Mouse (Mus musculus) liver, embryonic 16.5 days (tissue): ENCODE results near the gene Myd88. TPM values are rescaled to one million over a fixed set of nuclear protein-coding genes. Genes with fewer than 3 reads are reported as not detected.
"Not testable (repeated sequence)": the region's sequence is repeated elsewhere in the genome, so short reads cannot be mapped to it uniquely, and the experiment has no call there.

ENCODE experiments used
- ATAC-seq: fragments of 200-750 bp; cut with Nextera tagmentation; 2 replicates; pipeline ENCODE4 v1.8.0; 2017; ENCODE audit warnings: low read depth, mild to moderate bottlenecking, moderate number of reproducible peaks, moderate library complexity
- H3K27ac ChIP-seq: fragments of 300-500 bp; sonication (generic); 2 replicates; pipeline ENCODE4 v1.5.1; 2014; ENCODE audit warnings: mild to moderate bottlenecking, low read length
- H3K27me3 ChIP-seq: fragments of 300-500 bp; sonication (generic); 2 replicates; pipeline ENCODE4 v1.6.1; 2014; ENCODE audit warnings: low read depth, low read length, mixed read lengths; ENCODE audit not compliant: control insufficient read depth, insufficient read depth
- H3K36me3 ChIP-seq: fragments of 300-500 bp; sonication (generic); 2 replicates; pipeline ENCODE4 v1.6.1; 2014; ENCODE audit warnings: mild to moderate bottlenecking; ENCODE audit not compliant: control insufficient read depth, insufficient read depth
- H3K4me1 ChIP-seq: fragments of 300-500 bp; sonication (generic); 2 replicates; pipeline ENCODE4 v1.6.1; 2014; ENCODE audit warnings: low read depth, low read length, mixed read lengths; ENCODE audit not compliant: control insufficient read depth
- H3K4me2 ChIP-seq: fragments of 300-500 bp; sonication (generic); 2 replicates; pipeline ENCODE4 v1.6.1; 2014; ENCODE audit warnings: low read depth, low read length, mixed read lengths
- H3K4me3 ChIP-seq: fragments of 300-500 bp; sonication (generic); 2 replicates; pipeline ENCODE4 v1.5.1; 2014; ENCODE audit warnings: low read depth, mild to moderate bottlenecking, low read length
- H3K9ac ChIP-seq: fragments of 300-500 bp; sonication (generic); 2 replicates; pipeline ENCODE4 v1.6.1; 2014; ENCODE audit warnings: low read depth, low read length
- H3K9me3 ChIP-seq: fragments of 300-500 bp; sonication (generic); replicated peaks from 2 replicates; pipeline ENCODE4 v1.6.1; 2016; ENCODE audit warnings: low read length; ENCODE audit not compliant: control insufficient read depth
- WGBS: fragments of 180-500 bp; shearing (Covaris S2); extraction: QIAGEN DNeasy Blood & Tissue Kit; methylation state at CpG from one replicate; pipeline ENCODE4 v1.1.7; 2014; ENCODE audit not compliant: insufficient replicate concordance; 5-methylcytosine and 5-hydroxymethylcytosine counted together
- polyA plus RNA-seq: library from polyadenylated mRNA; unstranded; fragments of >200 nt; fragmentation: Nextera tagmentation; extraction: Ambion mirVana; gene quantifications from 2 replicates; pipeline ENCODE4 v1.2.1, GENCODE M21; 2015

Myd88 gene
- polyA plus RNA-seq, result 14.6 and 14.7 TPM in 2 replicates

DNA sequence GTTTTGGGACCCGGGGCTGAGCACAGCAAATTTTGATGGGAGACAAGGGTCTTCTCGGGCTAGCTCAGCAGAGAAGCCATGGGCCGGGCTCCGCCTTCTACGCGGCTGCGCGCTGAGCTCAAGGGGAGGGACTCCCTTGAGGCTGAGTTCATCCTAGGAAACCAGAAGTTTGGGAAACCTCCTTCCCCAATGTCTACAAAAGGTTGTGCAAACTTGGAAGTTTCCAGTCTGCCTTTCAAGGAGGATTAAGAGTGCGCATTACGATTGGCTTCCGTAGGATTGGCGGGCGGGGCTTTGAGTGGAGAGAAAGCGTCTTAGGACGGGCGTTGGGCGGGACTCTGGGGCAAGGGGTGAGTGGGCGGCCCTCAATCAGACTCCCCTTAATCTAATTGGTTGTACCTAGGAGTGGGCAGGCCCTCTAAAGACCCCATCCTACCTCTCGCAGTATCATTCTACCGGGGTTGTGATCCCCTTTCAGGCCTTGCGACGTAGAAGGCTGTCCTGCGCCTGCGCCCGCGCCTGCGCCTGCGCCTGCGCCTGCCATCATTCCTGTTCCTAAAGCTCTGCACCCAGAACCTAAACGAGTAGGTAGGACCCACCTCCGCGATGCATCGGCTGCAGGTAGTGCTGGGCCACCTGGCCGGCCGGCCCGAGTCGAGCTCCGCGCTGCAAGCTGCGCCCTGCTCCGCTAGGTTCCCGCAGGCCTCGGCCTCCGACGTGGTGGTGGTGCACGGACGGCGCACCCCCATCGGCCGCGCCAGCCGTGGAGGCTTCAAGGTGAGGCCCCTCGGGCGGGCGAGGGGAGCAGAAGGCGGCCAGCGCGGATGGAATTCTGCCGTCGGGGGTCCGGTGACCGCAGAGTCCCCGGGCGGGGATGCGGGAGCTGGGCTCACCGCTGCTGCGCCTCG, at the start of gene Myd88:
TSS of gene Myd88 (minus strand) at position 503 of the 908 bp plus-strand sequence.
- peak within 1 kb of the TSS; percentile 72 for H3K9ac ChIP-seq
- peaks cover 23% of the 10 kb centered on the region for H3K4me1 ChIP-seq
- peak within 1 kb of the TSS; percentile 91 for H3K27ac ChIP-seq
- ATAC-seq, result peak; percentile 95
- no peaks in the 10 kb centered on the region for H3K9me3 ChIP-seq
- peaks cover 2% of the 10 kb centered on the region; the same call in 1 of the 2 replicates for H3K36me3 ChIP-seq
- H3K4me3 ChIP-seq, result peak within 1 kb of the TSS; percentile 68
- peak within 1 kb of the TSS; percentile 96 for H3K4me2 ChIP-seq
- no peaks in the 10 kb centered on the region for H3K27me3 ChIP-seq
- WGBS, result under 1% methylated on average over 68 of the region's 68 CpGs

DNA sequence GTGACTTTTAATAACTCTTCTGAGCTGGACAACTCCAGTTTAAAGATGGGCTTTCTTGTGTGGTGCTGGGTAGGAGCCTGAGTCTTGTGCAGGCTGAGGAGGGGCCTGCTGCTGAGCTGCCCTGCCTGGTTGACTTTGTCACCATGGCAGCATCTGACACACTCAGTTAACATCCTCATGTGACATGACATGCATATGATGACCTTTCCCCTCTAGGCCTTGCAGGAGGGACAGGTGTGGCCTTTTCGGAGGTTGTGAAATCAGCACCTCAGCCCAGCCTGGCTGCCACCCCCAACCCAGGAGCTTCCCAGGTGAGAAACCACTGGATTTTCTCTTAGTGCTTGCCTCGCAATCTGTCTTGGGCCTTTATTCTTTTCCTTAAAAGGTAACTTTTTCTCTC, 49.0 kb upstream of the Myd88 start:
- Histone ChIP-seq H3K4me3 (no peak overlapping the region), H3K27me3 (no peaks in the 10 kb centered on the region), H3K4me2 (no peak overlapping the region), H3K9ac (no peak overlapping the region), H3K9me3 (no peaks in the 10 kb centered on the region), H3K27ac (no peak overlapping the region), H3K36me3 (no peaks in the 10 kb centered on the region), H3K4me1 (no peaks in the 10 kb centered on the region)
- 71% methylated on average over 2 of the region's 2 CpGs for WGBS
- ATAC-seq, result peak; percentile 64

DNA sequence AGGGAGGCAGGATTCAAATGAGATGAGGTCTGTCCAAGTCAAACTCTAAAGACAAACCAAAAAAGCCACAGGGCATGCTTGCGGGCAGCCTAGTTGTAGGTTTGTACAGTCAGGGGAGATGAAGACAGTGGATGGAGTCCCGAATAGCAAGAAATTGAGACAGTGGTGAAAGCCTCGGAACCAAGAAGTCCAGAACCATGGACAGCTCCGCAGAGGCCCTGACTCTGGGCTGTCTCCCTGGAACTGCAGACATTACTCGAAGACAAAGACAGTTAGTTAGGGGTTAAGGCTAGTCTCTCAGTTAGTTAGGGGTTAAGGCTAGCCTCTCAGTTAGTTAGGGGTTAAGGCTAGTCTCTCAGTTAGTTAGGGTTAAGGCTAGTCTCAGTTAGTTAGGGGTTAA, 47.7 kb upstream of the Myd88 start:
- ATAC-seq, result no peak
- no peaks in the 10 kb centered on the region for H3K27me3 ChIP-seq
- no peaks in the 10 kb centered on the region for H3K9me3 ChIP-seq
- H3K4me3 ChIP-seq, result no peak overlapping the region
- no peaks in the 10 kb centered on the region for H3K36me3 ChIP-seq
- no peaks in the 10 kb centered on the region for H3K4me1 ChIP-seq
- no peak overlapping the region for H3K27ac ChIP-seq
- WGBS, result 43% methylated on average over 5 of the region's 5 CpGs
- H3K4me2 ChIP-seq, result no peak overlapping the region
- no peak overlapping the region for H3K9ac ChIP-seq

DNA sequence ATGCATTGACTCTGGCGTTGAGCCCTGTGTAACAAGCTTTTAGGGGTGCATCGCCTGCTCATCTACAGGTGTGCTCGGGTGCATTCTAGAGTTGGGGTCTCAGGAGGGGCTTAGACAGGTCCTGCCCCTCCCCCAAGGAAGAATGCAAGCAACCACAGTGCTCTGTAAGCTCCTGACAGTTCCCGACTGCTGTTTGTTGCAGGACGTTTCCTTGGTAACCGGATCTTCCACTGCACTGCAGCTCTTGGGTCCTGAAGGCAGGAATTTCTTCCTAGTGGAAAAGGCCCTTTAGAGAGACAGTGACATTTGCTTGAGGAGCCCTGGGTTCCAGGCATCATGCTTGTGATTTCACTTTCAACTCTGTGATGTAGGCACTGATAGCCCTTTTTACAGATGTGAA, 41.4 kb upstream of the Myd88 start:
- H3K9ac ChIP-seq, result no peak overlapping the region
- H3K4me1 ChIP-seq, result no peaks in the 10 kb centered on the region
- H3K4me3 ChIP-seq, result no peak overlapping the region
- 57% methylated on average over 6 of the region's 6 CpGs for WGBS
- no peak for ATAC-seq
- no peaks in the 10 kb centered on the region for H3K36me3 ChIP-seq
- no peaks in the 10 kb centered on the region for H3K9me3 ChIP-seq
- H3K27me3 ChIP-seq, result no peaks in the 10 kb centered on the region
- H3K4me2 ChIP-seq, result no peak overlapping the region
- no peak overlapping the region for H3K27ac ChIP-seq

DNA sequence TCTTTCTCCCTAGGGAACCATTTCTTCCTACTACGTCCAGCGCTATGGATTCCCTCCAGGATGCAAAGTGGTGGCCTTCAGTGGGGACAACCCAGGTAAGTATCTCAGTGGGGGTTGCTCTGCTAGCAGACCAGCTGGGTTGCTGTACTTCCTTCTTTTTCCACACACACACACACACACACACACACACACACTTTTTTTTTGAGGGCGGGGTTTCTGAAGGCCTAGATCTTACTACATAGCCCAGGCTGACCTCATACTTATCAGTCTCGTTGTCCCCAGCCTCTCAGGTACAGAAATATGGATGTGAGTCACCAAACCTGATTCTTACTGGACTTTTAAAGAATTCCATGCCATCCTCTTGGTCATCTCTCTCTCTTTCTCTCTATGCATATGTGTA, 37.0 kb upstream of the Myd88 start:
- Histone ChIP-seq H3K9me3 (no peaks in the 10 kb centered on the region), H3K4me2 (no peak overlapping the region), H3K27ac (no peak overlapping the region), H3K4me3 (no peak overlapping the region), H3K4me1 (no peaks in the 10 kb centered on the region), H3K9ac (no peak overlapping the region), H3K36me3 (no peaks in the 10 kb centered on the region), H3K27me3 (no peaks in the 10 kb centered on the region)
- ATAC-seq, result no peak
- WGBS, result 61% methylated on average over 4 of the region's 4 CpGs

DNA sequence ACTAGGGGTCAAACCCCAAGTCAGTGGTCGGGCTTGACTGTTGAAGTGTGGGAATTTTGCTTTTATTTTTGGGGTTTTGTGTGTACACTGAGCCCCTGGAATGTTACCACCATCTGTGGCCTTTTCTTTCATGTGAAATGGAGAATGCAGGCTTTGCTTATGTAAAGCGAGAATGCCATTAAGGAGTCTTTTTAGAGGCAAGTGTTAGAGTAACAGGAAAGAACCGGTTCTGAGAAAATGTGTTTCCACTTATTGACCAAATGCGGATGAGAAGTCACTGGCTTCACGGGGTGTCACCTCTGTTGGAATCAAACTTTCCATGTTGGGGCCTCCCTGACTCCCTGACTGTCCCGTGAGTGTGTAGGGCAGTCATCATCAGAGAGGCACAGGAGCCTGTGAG, 34.3 kb upstream of the Myd88 start:
- Histone ChIP-seq H3K36me3 (no peaks in the 10 kb centered on the region), H3K4me3 (no peak overlapping the region), H3K9me3 (no peaks in the 10 kb centered on the region), H3K4me2 (no peak overlapping the region), H3K27me3 (no peaks in the 10 kb centered on the region), H3K9ac (no peak overlapping the region), H3K4me1 (no peaks in the 10 kb centered on the region), H3K27ac (no peak overlapping the region)
- ATAC-seq, result no peak
- WGBS, result 66% methylated on average over 6 of the region's 6 CpGs

DNA sequence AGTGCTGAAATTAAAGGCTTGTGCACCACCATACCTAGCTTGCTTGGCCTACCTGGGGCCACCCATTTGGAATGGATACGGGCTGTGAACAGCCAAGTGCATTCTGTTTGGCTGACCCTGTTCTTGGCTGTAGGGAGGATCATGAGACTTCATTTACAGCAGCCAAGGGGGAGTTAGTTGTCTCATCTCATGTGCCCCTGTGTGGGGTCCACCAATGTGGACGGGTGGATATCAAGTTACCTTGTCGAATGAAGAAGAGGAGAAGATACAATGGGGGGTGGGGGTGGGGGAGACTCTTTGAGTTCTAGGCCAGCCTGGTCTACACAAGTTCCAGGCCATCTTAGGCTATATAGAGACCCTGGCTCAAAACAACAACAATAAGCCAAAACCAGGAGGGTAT, 33.8 kb upstream of the Myd88 start:
- WGBS, result 71% methylated on average over 3 of the region's 3 CpGs
- no peaks in the 10 kb centered on the region for H3K36me3 ChIP-seq
- H3K4me2 ChIP-seq, result no peak overlapping the region
- H3K27me3 ChIP-seq, result no peaks in the 10 kb centered on the region
- no peak for ATAC-seq
- H3K4me3 ChIP-seq, result no peak overlapping the region
- no peaks in the 10 kb centered on the region for H3K9me3 ChIP-seq
- no peak overlapping the region for H3K9ac ChIP-seq
- H3K27ac ChIP-seq, result no peak overlapping the region
- no peaks in the 10 kb centered on the region for H3K4me1 ChIP-seq

DNA sequence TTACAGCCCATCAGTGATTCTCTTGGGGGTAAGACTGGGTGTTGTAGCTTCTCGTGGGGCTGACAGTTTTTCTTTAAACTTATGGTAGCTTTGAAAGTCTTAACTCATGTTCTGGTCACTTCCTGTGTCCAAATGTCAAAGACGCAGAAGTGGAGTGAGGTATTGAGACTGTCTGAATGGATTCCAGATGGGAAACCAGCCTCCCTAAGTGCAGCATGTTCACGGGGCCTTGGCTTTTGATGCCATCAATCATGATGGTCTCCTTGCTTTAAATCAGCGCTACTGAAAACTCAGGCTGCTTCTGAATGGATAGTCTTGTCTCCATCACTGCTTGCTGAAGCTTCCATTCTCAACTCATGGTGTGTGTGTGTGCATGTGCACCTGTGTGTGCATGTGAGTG, 30.0 kb upstream of the Myd88 start:
- no peak for ATAC-seq
- no peak overlapping the region for H3K4me2 ChIP-seq
- H3K4me3 ChIP-seq, result no peak overlapping the region
- H3K9ac ChIP-seq, result no peak overlapping the region
- H3K36me3 ChIP-seq, result no peaks in the 10 kb centered on the region
- no peaks in the 10 kb centered on the region for H3K27me3 ChIP-seq
- H3K4me1 ChIP-seq, result no peaks in the 10 kb centered on the region
- no peak overlapping the region for H3K27ac ChIP-seq
- WGBS, result 67% methylated on average over 4 of the region's 4 CpGs
- no peaks in the 10 kb centered on the region for H3K9me3 ChIP-seq

DNA sequence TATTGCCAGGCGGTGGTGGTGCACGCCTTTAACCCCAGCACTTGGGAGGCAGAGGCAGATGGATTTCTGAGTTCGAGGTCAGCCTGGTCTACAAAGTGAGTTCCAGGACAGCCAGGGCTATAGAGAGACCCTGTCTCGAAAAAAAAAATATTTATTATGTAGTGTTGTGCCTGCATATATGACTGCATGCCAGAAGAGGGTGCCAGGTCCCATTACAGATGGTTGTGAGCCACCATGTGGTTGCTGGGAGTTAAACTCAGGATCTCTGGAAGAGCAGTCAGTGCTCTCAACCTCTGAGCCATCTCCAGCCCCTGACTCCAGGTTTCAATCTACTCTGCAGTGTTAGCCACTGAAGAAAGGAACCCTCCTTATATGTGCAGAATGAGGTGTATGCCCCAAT, 29.6 kb upstream of the Myd88 start:
- not testable (repeated sequence) for ATAC-seq, H3K36me3 ChIP-seq, H3K27me3 ChIP-seq, H3K4me3 ChIP-seq, H3K27ac ChIP-seq, H3K4me1 ChIP-seq, H3K9ac ChIP-seq, H3K4me2 ChIP-seq, H3K9me3 ChIP-seq
- WGBS, result 69% methylated on average over 4 of the region's 4 CpGs
